Mouse (Mus musculus): ENCODE results near the gene Pcbp4.
"Not testable (repeated sequence)": the region's sequence is repeated elsewhere in the genome, so short reads cannot be mapped to it uniquely, and the experiment has no call there.

Gene Pcbp4

DNA sequence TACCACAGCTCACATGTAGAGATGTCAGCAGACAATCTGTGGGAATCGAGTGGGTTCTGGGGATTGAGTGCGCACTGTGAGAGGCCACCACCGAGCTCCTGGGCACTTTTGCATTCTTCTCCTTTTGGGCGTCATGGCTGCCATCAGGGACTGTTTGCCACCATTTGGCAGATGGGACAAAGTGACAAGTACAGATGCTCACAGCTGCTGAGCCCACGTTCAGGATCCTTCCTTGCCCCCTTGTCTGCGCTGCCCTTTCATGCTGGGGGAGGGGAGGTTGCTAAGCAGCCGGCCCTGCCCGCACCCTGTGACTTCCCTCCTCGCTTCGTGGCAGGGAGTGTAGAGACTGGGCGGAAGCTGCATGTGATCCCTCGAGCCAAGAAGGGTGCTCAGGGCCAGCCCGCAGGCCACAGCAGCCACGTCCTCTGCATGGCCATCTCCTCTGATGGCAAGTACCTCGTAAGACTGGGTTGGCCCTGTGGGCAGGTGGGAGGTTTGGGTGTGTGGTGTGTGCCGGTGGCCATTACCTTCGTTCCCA is 29.6 kb downstream of the Pcbp4 start:
- DNase-seq (ENCODE audit: low read depth), result no peak

DNA sequence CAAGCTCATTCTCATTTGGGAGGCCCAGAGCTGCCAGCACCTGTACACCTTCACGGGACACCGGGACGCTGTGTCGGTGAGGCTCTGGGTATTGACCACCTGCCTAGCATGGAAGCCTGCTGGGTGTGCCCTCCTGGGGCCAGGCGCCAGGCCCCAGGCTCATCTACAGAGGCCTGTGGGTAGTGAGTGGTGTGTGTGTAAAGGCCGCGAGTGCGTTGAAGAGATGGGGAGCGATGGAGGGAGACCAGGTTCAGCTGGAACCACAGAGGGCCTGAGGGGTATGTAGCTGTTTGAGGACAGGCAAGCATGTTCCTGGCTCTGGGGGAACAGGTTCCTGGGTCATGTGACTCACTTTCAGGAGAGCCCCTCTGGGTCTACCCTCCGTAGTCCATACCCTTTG is 30.0 kb downstream of the Pcbp4 start:
- no peak for DNase-seq (ENCODE audit: low read depth)

DNA sequence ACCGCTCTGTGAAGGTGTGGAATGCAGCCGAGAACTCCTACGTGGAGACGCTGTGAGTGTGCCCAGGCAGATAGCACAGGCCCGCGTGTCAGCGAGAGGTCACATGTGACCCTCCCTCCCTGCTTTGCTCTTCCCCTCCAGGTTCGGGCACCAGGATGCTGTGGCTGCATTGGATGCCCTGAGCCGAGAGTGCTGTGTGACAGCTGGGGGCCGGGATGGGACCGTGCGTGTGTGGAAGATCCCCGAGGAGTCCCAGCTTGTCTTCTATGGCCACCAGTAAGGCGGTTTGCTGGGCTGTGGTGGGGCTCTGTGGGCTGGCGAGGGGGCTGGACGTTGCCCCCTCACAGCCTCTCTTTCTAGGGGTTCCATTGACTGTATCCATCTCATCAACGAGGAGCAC is 30.5 kb downstream of the Pcbp4 start:
- no peak for DNase-seq (ENCODE audit: low read depth)

DNA sequence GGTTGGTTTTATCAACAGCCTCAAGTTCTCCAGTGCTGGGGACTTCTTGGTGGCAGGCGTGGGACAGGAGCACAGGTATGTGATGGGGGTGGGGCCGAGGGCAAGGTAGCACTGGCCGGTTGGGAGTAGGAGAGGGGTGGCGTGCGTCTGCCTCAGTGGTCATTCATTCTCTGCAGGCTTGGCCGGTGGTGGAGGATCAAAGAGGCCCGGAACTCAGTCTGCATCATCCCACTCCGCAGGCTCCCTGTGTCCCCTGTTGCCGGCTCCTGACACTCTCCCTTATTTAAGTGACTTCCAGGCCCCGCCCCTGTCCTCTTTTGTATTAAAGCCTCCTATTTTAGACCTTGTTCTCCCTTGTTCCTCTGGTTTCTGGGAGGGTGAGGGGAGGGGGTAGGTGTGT is 32.0 kb downstream of the Pcbp4 start:
- no peak for DNase-seq (ENCODE audit: low read depth)

DNA sequence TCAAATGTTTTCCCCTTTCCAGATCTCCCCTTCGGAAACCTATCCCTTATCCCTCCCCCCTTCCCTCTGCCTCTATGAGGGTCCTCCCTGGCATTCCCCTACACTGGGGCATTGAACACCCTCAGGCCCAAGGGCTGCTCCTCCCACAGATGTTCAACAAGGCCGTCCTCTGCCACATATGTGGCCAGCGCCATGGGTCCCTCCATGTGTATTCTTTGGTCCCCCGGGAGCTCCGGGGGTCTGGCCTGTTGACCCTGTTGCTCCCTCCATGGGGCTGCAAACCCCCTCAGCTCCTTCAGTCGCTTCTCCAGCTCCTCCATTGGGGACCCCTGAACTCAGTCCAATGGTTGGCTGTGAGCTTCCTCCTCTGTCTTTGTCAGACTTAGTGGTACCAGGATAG is 34.5 kb downstream of the Pcbp4 start:
- not testable (repeated sequence) for DNase-seq (ENCODE audit: low read depth)

DNA sequence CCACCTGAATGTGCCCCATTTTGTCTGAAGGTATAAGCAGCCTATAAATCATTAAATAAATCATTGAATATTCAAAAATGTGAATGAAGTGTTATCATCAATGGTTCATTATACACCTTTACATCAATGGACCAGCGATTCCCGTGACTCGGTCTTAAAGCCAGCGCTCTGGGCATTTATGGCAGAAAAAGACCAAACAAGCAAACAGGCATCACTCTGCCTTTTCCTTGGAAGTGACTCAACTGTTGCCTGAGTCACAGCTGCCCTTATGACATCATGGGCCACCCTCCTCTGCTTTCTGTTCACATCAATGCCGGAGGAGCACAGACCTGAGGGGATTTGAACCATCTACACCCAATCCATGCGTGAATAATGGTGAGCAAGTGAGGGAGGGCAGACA is 46.6 kb downstream of the Pcbp4 start, which contains the start of gene Iqcf1:
TSS of gene Iqcf1 (plus strand) at position 301 of the 400 bp plus-strand sequence.
- no peak for DNase-seq (ENCODE audit: low read depth)

DNA sequence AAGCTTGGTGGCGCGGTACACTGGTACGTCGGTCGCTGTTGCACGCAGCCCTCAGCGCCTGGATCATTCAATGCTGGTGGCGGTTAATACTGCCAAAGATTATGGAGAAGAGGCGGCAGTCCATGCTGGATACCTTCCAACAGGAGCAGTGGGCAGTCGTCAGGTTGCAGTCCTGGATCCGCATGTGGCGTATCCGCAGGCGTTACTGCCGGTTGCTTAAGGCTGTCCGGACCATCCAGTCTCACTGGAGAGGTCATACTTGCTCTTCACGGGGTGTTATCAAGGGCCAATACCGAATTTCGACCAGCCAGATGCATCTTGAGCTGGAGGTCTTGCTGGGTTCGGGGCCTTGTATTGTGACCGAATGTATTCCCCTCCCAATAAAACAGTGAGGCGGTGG is 48.8 kb downstream of the Pcbp4 start:
- DNase-seq (ENCODE audit: low read depth), result no peak

DNA sequence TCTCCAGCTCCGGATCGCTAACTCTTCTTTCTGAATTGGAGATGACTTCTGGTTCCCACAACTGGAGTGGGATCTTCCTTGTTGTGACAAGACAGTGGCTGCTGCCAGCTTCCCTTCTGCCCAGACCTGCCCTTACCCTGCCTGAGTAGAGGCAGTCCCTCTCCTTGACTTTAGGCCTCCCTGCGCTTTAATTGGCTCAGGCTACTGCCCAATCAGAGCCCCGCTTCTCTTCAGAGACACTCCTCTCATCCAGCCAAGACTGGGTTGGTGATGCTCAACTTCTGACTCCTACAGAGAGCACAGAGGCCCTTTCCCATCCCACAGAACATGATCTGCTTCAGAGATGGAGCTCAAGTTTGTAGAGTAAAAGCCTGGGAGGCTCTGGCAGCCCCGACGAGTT is 51.2 kb downstream of the Pcbp4 start:
- no peak for DNase-seq (ENCODE audit: low read depth)

DNA sequence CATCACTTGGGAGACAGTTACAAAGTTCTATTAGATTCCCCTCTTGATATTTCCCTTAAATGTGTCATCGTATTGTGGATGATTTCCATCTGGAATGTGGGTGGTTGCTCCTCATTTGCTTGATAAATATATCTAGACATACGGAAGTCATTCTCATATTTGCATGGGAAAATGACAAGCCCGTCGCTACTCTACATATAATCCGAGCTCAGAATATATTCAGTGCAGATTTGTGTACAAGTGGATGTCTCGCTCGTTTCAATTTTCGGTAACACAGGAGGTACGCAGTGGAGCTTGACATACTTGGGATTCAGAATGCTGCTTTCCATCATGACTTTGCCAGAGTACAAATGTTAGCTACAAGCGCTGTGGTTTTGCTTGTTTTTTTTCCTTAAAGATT is 56.3 kb downstream of the Pcbp4 start:
- DNase-seq (ENCODE audit: low read depth), result no peak

DNA sequence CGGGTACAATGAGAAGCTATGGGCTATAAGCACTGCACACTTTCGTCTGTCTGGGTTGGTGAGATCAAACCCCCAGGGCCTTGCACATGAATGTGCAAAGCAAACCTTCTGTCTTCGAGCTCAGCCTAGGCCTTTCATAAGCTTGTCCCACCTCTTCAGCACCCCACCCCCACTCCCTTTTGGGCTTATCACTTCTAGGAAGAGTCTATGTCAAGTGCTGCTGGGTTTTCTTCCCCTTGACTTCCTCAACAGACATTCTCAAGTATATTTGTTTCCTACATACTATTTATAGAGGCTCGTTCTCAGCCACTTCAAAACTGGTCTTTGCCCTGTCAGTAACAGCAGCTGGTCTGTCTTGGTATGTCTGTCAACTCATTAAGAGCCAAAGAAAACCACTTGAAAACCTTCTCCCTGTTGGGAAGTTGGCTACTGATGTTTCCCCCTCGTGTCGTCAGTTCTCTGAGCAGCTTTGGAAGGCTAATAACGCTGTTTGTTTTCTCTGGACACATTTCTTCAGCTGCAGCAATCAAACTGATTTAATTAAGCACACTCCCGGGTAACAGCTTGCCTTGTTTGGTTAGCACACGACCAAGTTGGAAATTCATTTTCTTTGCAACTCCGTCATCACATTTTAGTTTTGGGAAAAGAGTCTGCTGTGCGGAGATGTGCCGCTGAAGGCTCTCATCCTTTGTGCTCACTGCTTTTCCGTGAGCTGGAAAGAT is 59.8 kb downstream of the Pcbp4 start:
- no peak for DNase-seq (ENCODE audit: low read depth)

DNA sequence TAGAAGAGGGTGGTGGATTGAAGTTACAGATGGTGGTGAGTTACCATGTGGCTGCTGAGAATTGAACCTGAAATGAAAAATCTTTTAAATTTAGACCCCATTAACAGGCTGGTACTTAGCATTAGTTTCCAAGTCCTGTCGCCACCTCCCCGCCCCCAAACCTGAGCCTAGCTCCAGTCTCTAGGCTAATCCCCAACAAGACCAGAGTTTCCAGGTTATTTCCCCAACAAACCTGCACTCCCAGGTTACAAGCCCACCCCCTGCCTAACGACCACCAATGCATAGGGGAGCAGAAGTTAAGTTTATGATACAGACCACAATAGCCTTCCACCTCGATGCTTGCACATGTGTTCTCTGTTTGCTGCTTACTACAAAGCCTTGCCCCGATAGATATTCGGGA is 60.5 kb downstream of the Pcbp4 start:
- no peak for DNase-seq (ENCODE audit: low read depth)

Measured in induced T-regulatory cell, adult 2 months (primary cell).